Mouse (Mus musculus) forebrain, embryonic 12.5 days (tissue): ENCODE results near the gene Clnk. TPM values are rescaled to one million over a fixed set of nuclear protein-coding genes. Genes with fewer than 3 reads are reported as not detected.

Experiments used
- ATAC-seq: fragments of 200-750 bp; cut with Nextera tagmentation; 2 replicates; pipeline ENCODE4 v1.8.0; 2017; ENCODE audit warnings: moderate TSS enrichment; ENCODE audit not compliant: low FRiP score
- H3K27ac ChIP-seq: fragments of 300-500 bp; sonication (generic); 2 replicates; pipeline ENCODE4 v1.5.1; 2016; ENCODE audit warnings: mild to moderate bottlenecking
- H3K27me3 ChIP-seq: fragments of 300-500 bp; sonication (generic); 2 replicates; pipeline ENCODE4 v1.6.1; 2016; ENCODE audit warnings: mild to moderate bottlenecking
- H3K36me3 ChIP-seq: fragments of 300-500 bp; sonication (generic); replicated peaks from 2 replicates; pipeline ENCODE4 v1.6.1; 2016; ENCODE audit warnings: mild to moderate bottlenecking
- H3K4me1 ChIP-seq: fragments of 300-500 bp; sonication (generic); 2 replicates; pipeline ENCODE4 v1.6.1; 2016
- H3K4me2 ChIP-seq: fragments of 300-500 bp; sonication (generic); 2 replicates; pipeline ENCODE4 v1.6.1; 2016; ENCODE audit warnings: mild to moderate bottlenecking, moderate library complexity
- H3K4me3 ChIP-seq: fragments of 300-500 bp; sonication (generic); replicated peaks from 2 replicates; pipeline ENCODE4 v1.5.1; 2016; ENCODE audit warnings: mild to moderate bottlenecking
- H3K9ac ChIP-seq: fragments of 300-500 bp; sonication (generic); 2 replicates; pipeline ENCODE4 v1.6.1; 2016; ENCODE audit warnings: mild to moderate bottlenecking
- H3K9me3 ChIP-seq: fragments of 300-500 bp; sonication (generic); 2 replicates; pipeline ENCODE4 v1.6.1; 2016
- WGBS: fragments of 180-500 bp; shearing (Covaris S2); methylation state at CpG from one replicate; pipeline ENCODE4 v1.1.7; 2016; 5-methylcytosine and 5-hydroxymethylcytosine counted together
- polyA plus RNA-seq: library from polyadenylated mRNA; unstranded; fragments of >200 nt; fragmentation: Nextera tagmentation; extraction: Ambion mirVana; gene quantifications from 2 replicates; pipeline ENCODE4 v1.2.1, GENCODE M21; 2016

Clnk gene
- polyA plus RNA-seq, 1 experiment from 2014 or later: not detected

DNA sequence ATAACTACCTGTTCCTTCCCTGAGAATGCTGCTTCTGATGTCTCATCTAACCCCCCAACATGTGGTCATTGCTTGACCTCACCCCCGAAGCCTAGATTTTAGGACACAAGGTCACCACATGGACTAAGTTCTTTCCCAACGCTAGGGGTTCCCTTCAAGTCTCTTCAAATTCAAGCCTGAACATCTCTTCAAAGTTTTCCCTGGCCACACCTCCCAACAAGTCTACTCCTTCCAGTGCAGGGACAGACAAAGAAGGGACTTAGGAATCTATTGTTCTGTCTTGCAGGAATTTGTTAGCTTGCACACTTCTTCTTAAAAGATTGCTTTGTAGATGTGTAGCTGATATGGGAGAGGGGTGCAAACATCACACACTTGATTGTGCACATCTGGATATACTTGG, 174.5 kb downstream of the Clnk start:
- no peaks in the 10 kb centered on the region for H3K9me3 ChIP-seq
- no peak overlapping the region for H3K27ac ChIP-seq
- no peak overlapping the region for H3K4me2 ChIP-seq
- H3K36me3 ChIP-seq: no peaks in the 10 kb centered on the region
- no peak for ATAC-seq
- H3K27me3 ChIP-seq: no peaks in the 10 kb centered on the region
- no peaks in the 10 kb centered on the region for H3K4me1 ChIP-seq
- H3K4me3 ChIP-seq: no peak overlapping the region
- H3K9ac ChIP-seq: no peak overlapping the region
- WGBS: 69% methylated on average over 2 of the region's 2 CpGs

DNA sequence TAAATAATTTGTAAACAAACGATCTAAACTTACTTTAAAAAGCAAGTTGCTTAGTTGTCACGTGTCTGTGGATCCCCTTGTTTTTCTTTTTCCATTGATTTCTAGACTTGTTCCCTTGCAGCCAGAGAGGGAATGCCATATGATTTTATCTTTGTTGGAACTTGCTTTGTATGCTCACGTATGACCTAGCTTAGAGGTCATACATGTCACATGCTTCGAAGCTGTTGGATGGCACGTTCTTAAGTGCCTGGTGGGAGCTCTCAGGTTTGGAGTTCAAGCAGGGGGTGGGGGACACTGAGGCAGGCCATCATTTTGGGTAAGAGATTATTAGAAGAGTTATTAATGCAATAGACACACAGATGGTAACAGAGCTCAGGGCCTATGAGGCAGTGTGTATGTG, 178.1 kb downstream of the Clnk start:
- 60% methylated on average over 5 of the region's 5 CpGs for WGBS

DNA sequence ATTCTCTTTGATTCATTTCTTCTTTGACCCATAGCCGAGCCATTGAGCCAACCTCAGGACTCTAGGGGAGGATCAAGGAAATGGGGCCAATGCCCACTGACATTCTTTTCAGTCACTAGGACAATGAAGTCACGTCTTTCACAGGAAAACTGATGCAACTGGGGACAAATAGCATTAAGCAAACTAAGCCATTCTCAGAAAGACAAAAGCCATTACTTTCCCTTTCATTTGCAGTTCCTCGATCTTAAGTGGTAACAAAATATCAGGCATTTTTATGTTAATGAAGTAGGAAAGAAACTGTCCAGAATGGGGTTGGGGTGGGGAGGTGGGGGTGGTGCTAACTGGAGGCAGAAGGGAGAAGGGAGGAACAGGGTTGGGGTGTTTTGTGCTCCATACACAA, 178.6 kb downstream of the Clnk start:
- Histone ChIP-seq H3K4me3 (no peak overlapping the region), H3K9ac (no peak overlapping the region), H3K4me1 (no peaks in the 10 kb centered on the region), H3K27ac (no peak overlapping the region), H3K9me3 (no peaks in the 10 kb centered on the region), H3K27me3 (no peaks in the 10 kb centered on the region), H3K36me3 (no peaks in the 10 kb centered on the region), H3K4me2 (no peak overlapping the region)
- WGBS: 13% methylated on average over 3 of the region's 3 CpGs
- ATAC-seq: no peak

More for the DNA sequence above, 178.1 kb downstream of the Clnk start:
- no peak for ATAC-seq
- Histone ChIP-seq H3K27ac (no peak overlapping the region), H3K9me3 (no peaks in the 10 kb centered on the region), H3K4me2 (no peak overlapping the region), H3K4me3 (no peak overlapping the region), H3K27me3 (no peaks in the 10 kb centered on the region), H3K36me3 (no peaks in the 10 kb centered on the region), H3K4me1 (no peaks in the 10 kb centered on the region), H3K9ac (no peak overlapping the region)

DNA sequence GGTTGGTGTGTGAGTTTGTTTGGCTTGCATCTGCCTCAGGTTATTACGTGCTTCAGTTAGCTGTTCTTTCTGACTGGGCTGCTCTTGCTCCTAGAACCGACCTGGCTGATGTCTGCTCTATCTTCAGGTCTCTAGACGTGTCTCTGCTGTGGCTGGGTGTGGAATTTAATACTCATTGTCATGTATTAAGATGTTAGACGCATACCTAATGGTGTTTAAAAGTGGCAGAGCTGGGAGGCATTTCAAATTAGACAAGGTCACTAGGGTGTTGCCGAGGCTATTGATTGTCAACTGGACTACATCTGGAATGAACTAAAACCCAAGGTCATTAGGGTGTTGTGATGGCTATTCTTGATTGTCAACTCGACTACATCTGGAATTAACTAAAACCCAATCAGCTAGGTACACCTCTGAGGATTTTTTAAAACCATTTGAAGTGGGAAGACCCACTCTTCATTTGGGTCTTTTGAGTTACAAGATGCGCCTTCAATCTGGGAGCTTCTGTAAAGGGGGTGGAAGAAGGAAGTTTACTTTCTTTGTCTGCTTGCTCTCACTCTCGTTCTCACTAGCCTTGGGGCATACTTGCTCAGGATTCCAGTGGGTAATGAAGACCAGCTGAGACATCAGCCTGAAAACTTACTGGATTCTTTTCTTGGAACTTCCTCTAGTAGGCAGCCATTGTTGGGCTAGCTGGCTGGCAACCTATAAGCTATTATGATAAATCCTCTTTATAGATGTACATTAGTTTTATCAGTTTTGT, 179.8 kb downstream of the Clnk start:
- no peaks in the 10 kb centered on the region for H3K27me3 ChIP-seq
- no peaks in the 10 kb centered on the region for H3K9me3 ChIP-seq
- H3K9ac ChIP-seq: no peak overlapping the region
- no peak for ATAC-seq
- 72% methylated on average over 8 of the region's 8 CpGs for WGBS
- H3K4me3 ChIP-seq: no peak overlapping the region
- no peaks in the 10 kb centered on the region for H3K4me1 ChIP-seq
- no peak overlapping the region for H3K4me2 ChIP-seq
- no peaks in the 10 kb centered on the region for H3K36me3 ChIP-seq
- H3K27ac ChIP-seq: no peak overlapping the region

DNA sequence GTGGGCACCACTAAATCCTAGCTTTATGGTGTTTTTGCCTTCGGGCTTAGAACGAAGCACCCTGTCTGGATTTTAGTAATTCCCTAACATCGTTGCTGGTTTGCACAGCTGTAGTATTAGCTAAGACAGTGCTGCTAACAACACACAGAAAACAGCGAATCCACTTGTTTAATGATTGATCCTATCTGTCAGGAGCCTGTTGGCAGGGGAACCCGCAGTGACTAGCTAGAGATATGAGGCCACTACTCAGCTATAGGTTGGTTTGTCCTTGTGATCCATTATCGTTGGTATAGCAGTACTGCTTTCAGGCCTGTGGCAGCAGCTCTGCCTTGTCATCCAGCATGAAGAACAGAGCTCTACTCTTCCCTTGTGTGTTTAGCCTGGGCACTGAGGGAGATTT, 183.8 kb downstream of the Clnk start:
- H3K4me2 ChIP-seq: no peak overlapping the region
- no peaks in the 10 kb centered on the region for H3K36me3 ChIP-seq
- no peaks in the 10 kb centered on the region for H3K9me3 ChIP-seq
- H3K9ac ChIP-seq: no peak overlapping the region
- ATAC-seq: no peak
- no peak overlapping the region for H3K27ac ChIP-seq
- H3K4me3 ChIP-seq: no peak overlapping the region
- WGBS: 89% methylated on average over 6 of the region's 6 CpGs
- H3K27me3 ChIP-seq: no peaks in the 10 kb centered on the region
- H3K4me1 ChIP-seq: no peaks in the 10 kb centered on the region

DNA sequence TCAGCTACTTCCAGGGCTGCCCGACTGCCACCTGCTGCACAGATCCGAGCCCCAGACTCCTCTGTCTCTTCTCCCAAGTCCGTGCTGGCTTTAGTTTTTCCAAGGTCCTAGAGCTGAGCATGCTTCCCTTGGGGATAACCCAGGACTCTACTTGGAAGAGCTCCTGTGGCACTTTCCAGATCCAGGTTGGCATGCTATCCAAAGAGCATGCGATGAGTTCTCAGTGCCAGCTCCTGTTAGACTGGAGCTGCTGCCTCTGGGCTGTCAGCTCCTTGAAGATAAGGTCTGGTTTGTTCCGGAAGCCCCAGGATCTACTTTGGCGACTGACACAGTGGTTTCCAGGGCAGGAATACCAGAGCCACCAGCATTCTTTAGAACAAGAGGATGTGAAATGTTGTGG, 187.4 kb downstream of the Clnk start:
- no peak overlapping the region for H3K4me3 ChIP-seq
- WGBS: 90% methylated on average over 6 of the region's 6 CpGs
- no peak overlapping the region for H3K27ac ChIP-seq
- no peaks in the 10 kb centered on the region for H3K36me3 ChIP-seq
- no peak overlapping the region for H3K9ac ChIP-seq
- H3K27me3 ChIP-seq: no peaks in the 10 kb centered on the region
- no peak overlapping the region for H3K4me2 ChIP-seq
- H3K4me1 ChIP-seq: no peaks in the 10 kb centered on the region
- no peak for ATAC-seq
- no peaks in the 10 kb centered on the region for H3K9me3 ChIP-seq

DNA sequence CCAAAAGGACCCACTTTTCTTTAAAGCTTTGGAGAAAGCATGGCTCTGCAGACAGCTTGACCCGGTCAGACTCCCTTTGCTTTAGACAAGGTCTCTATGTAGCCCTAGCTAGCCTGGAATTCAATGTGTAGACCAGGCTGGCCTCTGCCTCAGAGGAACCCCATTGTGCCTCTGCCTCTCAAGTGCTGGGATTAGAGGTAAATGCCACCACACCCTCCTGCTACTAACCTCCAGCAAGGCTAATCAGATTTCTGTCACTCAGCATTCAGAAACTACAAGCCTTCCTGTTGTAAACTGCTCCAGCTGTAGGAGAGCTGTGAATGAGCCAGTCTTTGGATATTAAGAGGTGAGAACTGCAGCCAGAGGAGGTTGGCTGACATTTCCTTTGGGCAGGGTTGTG, 188.9 kb downstream of the Clnk start:
- Histone ChIP-seq H3K36me3 (peaks cover 6% of the 10 kb centered on the region), H3K27me3 (no peaks in the 10 kb centered on the region), H3K4me1 (peaks cover 10% of the 10 kb centered on the region), H3K9me3 (no peaks in the 10 kb centered on the region), H3K9ac (no peak overlapping the region), H3K4me3 (no peak overlapping the region), H3K4me2 (no peak overlapping the region), H3K27ac (no peak overlapping the region)
- no peak for ATAC-seq
- WGBS: 92% methylated on average over 1 of the region's 1 CpGs

DNA sequence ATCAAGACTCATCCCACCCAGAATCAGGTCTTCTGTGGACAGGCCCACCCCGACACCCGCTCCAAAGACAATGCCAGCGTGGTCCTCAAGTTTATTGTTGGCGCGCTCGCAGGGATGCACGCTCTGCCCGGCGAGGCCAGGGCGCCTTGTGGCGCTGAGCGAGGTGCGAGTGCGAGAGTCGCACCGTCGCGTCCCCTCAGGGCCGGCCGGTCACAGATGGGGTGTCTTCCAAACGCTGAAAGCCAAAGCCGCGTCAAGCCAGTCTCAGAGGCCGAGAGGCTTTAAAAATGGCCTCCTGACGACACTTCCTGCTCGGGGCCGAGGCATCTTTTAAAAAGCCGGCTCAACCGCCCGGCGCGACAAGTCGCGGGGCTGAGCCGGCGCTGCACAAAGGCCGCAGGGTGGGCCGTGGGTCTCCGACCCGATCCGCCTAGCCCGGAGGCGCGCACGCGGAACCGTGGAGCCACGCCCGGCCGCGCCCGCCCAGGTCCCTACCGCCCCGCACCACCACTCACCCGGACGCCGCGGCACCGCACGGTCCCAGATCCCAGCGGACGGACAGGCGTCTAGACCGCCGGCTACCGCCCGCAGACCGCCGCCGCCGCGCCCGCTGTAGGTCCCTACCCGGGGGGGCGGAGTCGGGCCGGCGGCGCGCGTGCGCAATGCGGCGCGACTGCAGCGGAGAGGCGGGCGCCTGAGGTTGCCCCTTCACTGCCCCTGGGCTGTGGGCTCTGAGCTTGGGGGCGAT, 192.3 kb downstream of the Clnk start, which contains the start of gene Zfp518b:
TSS of gene Zfp518b (minus strand) at position 663 of the 748 bp plus-strand sequence.
- WGBS: under 1% methylated on average over 84 of the region's 89 CpGs
- H3K4me3 ChIP-seq: peak within 1 kb of the TSS; percentile 80
- peak within 1 kb of the TSS; percentile 66 for H3K4me2 ChIP-seq
- no peaks in the 10 kb centered on the region for H3K27me3 ChIP-seq
- peak within 1 kb of the TSS; percentile 93 for H3K27ac ChIP-seq
- no peaks in the 10 kb centered on the region for H3K9me3 ChIP-seq
- ATAC-seq: peak; percentile 95
- peaks cover 39% of the 10 kb centered on the region for H3K36me3 ChIP-seq
- peaks cover 20% of the 10 kb centered on the region for H3K4me1 ChIP-seq
- H3K9ac ChIP-seq: peak within 1 kb of the TSS; percentile 87

DNA sequence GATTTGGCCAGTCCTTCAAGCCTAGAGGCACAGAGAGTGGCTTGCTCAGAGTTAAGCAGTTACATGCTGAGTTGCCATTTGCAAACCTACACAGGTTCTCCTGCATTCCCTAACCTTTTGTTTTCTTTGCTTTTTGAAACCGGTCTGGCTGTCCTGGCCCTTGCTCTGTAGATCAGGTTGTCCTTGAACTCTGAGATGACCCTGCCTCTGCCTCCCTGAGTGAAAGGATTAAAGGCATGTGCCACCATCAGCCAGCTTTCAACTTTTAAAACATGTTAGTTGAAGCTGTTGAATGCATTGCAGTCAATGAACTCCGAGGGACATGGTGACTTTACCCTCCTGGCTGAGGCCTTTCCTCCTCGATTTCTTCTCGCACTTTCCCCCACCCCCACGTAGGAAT, 217.8 kb downstream of the Clnk start:
- ATAC-seq: no peak
- Histone ChIP-seq H3K9me3 (no peaks in the 10 kb centered on the region), H3K27me3 (no peaks in the 10 kb centered on the region), H3K4me1 (no peaks in the 10 kb centered on the region), H3K4me2 (no peak overlapping the region), H3K36me3 (no peaks in the 10 kb centered on the region), H3K27ac (no peak overlapping the region), H3K9ac (no peak overlapping the region), H3K4me3 (no peak overlapping the region)
- 88% methylated on average over 5 of the region's 5 CpGs for WGBS

Other genes starting within 250 kb of the Clnk start
- gene Zfp518b, start 192.0 kb downstream of the Clnk start, polyA plus RNA-seq: 42.7 and 50.5 TPM in 2 replicates